Comparison of ENCODE assay signal across 9 mouse cellular contexts in genomic region chr1:160212123-160212691, GRCm38 (mm10). TPM values are rescaled to one million over a fixed set of nuclear protein-coding genes. Genes with fewer than 3 reads are reported as not detected.
A peak's percentile ranks its signal among the peaks of the same experiment; 100 is the strongest.
DNase-seq lines count a peak whose midpoint lies in the region; ATAC-seq and TF ChIP-seq lines count a peak whose summit lies in the region.
"Had no signal": no experiment of that assay in that cellular context is flagged by ENCODE, and none has a peak within 500 bp of the region (broad histone marks: within the 10 kb centered on the region; RNA-seq: fewer than 3 reads in every experiment).

No protein-coding gene starts in this region.

- H3K27ac ChIP-seq in forebrain, postnatal 0 days (ENCODE audit: low read depth, low read length), result peak overlapping the region; percentile 99
- peak overlapping the region; percentile 95 for H3K27ac ChIP-seq in midbrain, embryonic 11.5 days (ENCODE audit: low read depth, low read length)

- peak; percentile 65 for DNase-seq in adrenal gland, postnatal 10 days
- DNase-seq in adrenal gland, adult 18-20 months (ENCODE audit: low spot score in 2 of 2), result no peak
- DNase-seq in spleen, adult 12 weeks (ENCODE audit: low spot score), result peak; percentile 58
- DNase-seq in spleen, postnatal 10 days (ENCODE audit: low spot score in 2 of 2), result no peak
- no peak for DNase-seq in forebrain, postnatal 0 days
- peak; percentile 70 for DNase-seq in kidney, postnatal 10 days
- DNase-seq in midbrain, embryonic 11.5 days (ENCODE audit: low spot score, missing footprints), result no peak
- no peak for DNase-seq in Muller cell, postnatal 12 days (ENCODE audit: inconsistent ontology term)

- peaks cover 14% of the 10 kb centered on the region for H3K4me1 ChIP-seq in forebrain, postnatal 0 days (ENCODE audit: insufficient read depth)
- H3K4me1 ChIP-seq in midbrain, embryonic 11.5 days (ENCODE audit: control insufficient read depth, insufficient read depth, low read length), result peaks cover 17% of the 10 kb centered on the region

- H3K36me3 ChIP-seq in forebrain, postnatal 0 days (ENCODE audit: insufficient read depth), result peaks cover 8% of the 10 kb centered on the region
- no peaks in the 10 kb centered on the region; the same call in 1 of the 2 replicates for H3K36me3 ChIP-seq in midbrain, embryonic 11.5 days (ENCODE audit: control insufficient read depth, insufficient read depth, low read length)

- H3K27me3 ChIP-seq in forebrain, postnatal 0 days (ENCODE audit: insufficient read depth, low read length), result no peaks in the 10 kb centered on the region
- no peaks in the 10 kb centered on the region for H3K27me3 ChIP-seq in midbrain, embryonic 11.5 days (ENCODE audit: control insufficient read depth, insufficient read depth, low read length)

- WGBS in forebrain, postnatal 0 days, result 4% methylated on average over 45 of the region's 45 CpGs
- WGBS in midbrain, embryonic 11.5 days, result under 1% methylated on average over 38 of the region's 45 CpGs

- H3K4me2 ChIP-seq in forebrain, postnatal 0 days (ENCODE audit: low read depth), result peak overlapping the region; percentile 63
- peak overlapping the region; percentile 66 for H3K4me2 ChIP-seq in midbrain, embryonic 11.5 days

- H3K4me3 ChIP-seq in forebrain, postnatal 0 days (ENCODE audit: low read depth, low read length), result peak overlapping the region; percentile 82
- H3K4me3 ChIP-seq in midbrain, embryonic 11.5 days (ENCODE audit: low read depth, low read length), result peak overlapping the region; percentile 77

- H3K9me3 ChIP-seq in forebrain, postnatal 0 days (ENCODE audit: low read length), result no peaks in the 10 kb centered on the region
- H3K9me3 ChIP-seq in midbrain, embryonic 11.5 days (ENCODE audit: control insufficient read depth, low read length), result no peaks in the 10 kb centered on the region

- peak overlapping the region; percentile 79 for H3K9ac ChIP-seq in forebrain, postnatal 0 days
- peak overlapping the region; percentile 90 for H3K9ac ChIP-seq in midbrain, embryonic 11.5 days (ENCODE audit: low read length)

- no peak for ATAC-seq in forebrain, postnatal 0 days
- ATAC-seq in midbrain, embryonic 11.5 days (ENCODE audit: low FRiP score), result peak; percentile 79

- 0 out of 2 replicates have a peak, but pooled peaks have one; percentile 10 for TF ChIP-seq CTCF in forebrain, postnatal 0 days (IDR thresholded peaks at IDR 0.05; ENCODE audit: low read depth)

RNA-seq across cellular contexts. Expression of gene Cacybp, which starts 0.5 kb away (rescaled TPM):
- total RNA-seq in adrenal gland, postnatal 10 days (2021), result 10 to 100 TPM; 68.3 to 74.0 TPM
- 100 to 1,000 TPM; 125 to 182 TPM for total RNA-seq in adrenal gland, adult 18-20 months (2021)
- 124 and 134 TPM in 2 replicates for total RNA-seq in forebrain, postnatal 0 days (2014; rRNA removed)
- 294 and 334 TPM in 2 replicates for polyA plus RNA-seq in forebrain, postnatal 0 days (2015; fragmentation: Nextera tagmentation; extraction: Ambion mirVana)
- polyA plus RNA-seq in midbrain, embryonic 11.5 days (2014; fragmentation: Nextera tagmentation; extraction: Ambion mirVana), result 342 and 356 TPM in 2 replicates

RNA-seq across cellular contexts. Expression of gene Mrps14, which starts 17.2 kb away (rescaled TPM):
- total RNA-seq in adrenal gland, postnatal 10 days (2021), result 100 to 1,000 TPM; 114 to 116 TPM
- total RNA-seq in adrenal gland, adult 18-20 months (2021), result 100 to 1,000 TPM; 101 TPM
- total RNA-seq in forebrain, postnatal 0 days (2014; rRNA removed), result 22.9 and 23.1 TPM in 2 replicates
- polyA plus RNA-seq in forebrain, postnatal 0 days (2015; fragmentation: Nextera tagmentation; extraction: Ambion mirVana), result 129 and 149 TPM in 2 replicates
- polyA plus RNA-seq in midbrain, embryonic 11.5 days (2014; fragmentation: Nextera tagmentation; extraction: Ambion mirVana), result 254 and 258 TPM in 2 replicates

RNA-seq across cellular contexts. Expression of gene Tnn, which starts 58.8 kb away (rescaled TPM):
- total RNA-seq in adrenal gland, postnatal 10 days (2021), result 1 to 10 TPM in 1 of 2 experiments, under 1 TPM in 1; 0.48 to 4.5 TPM
- under 1 TPM; 0.29 to 0.30 TPM for total RNA-seq in adrenal gland, adult 18-20 months (2021)
- 0.23 and 2.8 TPM in 2 replicates for total RNA-seq in forebrain, postnatal 0 days (2014; rRNA removed)
- 0.06 and 0.13 TPM in 2 replicates for polyA plus RNA-seq in forebrain, postnatal 0 days (2015; fragmentation: Nextera tagmentation; extraction: Ambion mirVana)
- not detected in 2 replicates for polyA plus RNA-seq in midbrain, embryonic 11.5 days (2014; fragmentation: Nextera tagmentation; extraction: Ambion mirVana)
- total RNA-seq: heart, postnatal 36 days had no signal

Comparison
In these comparisons a context has a peak if more than half of its experiments do, and no peak if none do; other contexts are left out.
1. DNase-seq: peak in adrenal gland, postnatal 10 days (single experiment), spleen, adult 12 weeks (single experiment) and kidney, postnatal 10 days (single experiment); none in adrenal gland, adult 18-20 months (0 of 2), spleen, postnatal 10 days (0 of 2), forebrain, postnatal 0 days (single experiment), midbrain, embryonic 11.5 days (single experiment) and Muller cell, postnatal 12 days (single experiment).